Mouse (Mus musculus) heart, adult 11 months (tissue): ENCODE data around the gene Ubl7.

Source experiments
- DNase-seq: peaks from one replicate; pipeline ENCODE4 v3.0.0; 2022

Ubl7 gene

GRCm38 (mm10) chr9:57949102-57949704, 38.4 kb downstream of the Ubl7 start:
- DNase-seq, result peak; percentile 91

GRCm38 (mm10) chr9:57949879-57950278, 39.1 kb downstream of the Ubl7 start:
- peak; percentile 95 for DNase-seq

- peak; percentile 90 for DNase-seq
Measured at GRCm38 (mm10) chr9:57950519-57950918, 39.7 kb downstream of the Ubl7 start.

GRCm38 (mm10) chr9:57951993-57952392, 41.2 kb downstream of the Ubl7 start:
- peak; percentile 89 for DNase-seq

- peak; percentile 92 for DNase-seq
Measured at GRCm38 (mm10) chr9:57954962-57955744, 44.4 kb downstream of the Ubl7 start.

- no peak for DNase-seq
Measured at GRCm38 (mm10) chr9:57955764-57956163, 45.0 kb downstream of the Ubl7 start.

- DNase-seq, result no peak
Measured at GRCm38 (mm10) chr9:57956196-57956837, 45.5 kb downstream of the Ubl7 start.

- no peak for DNase-seq
Measured at GRCm38 (mm10) chr9:57956838-57957236, 46.1 kb downstream of the Ubl7 start.

- DNase-seq, result peak; percentile 96
Measured at GRCm38 (mm10) chr9:57958615-57959014, 47.8 kb downstream of the Ubl7 start.

- no peak for DNase-seq
Measured at GRCm38 (mm10) chr9:57959399-57959798, 48.6 kb downstream of the Ubl7 start.

GRCm38 (mm10) chr9:57959886-57960866, 49.4 kb downstream of the Ubl7 start:
- DNase-seq, result peak; percentile 92

- DNase-seq, result peak; percentile 93
Measured at GRCm38 (mm10) chr9:57961226-57961625, 50.4 kb downstream of the Ubl7 start.

GRCm38 (mm10) chr9:57961863-57962778, 51.3 kb downstream of the Ubl7 start:
- DNase-seq, result peak; percentile 95

- no peak for DNase-seq
Measured at GRCm38 (mm10) chr9:57963249-57963997, 52.6 kb downstream of the Ubl7 start.

GRCm38 (mm10) chr9:57963998-57964395, 53.2 kb downstream of the Ubl7 start:
- DNase-seq, result no peak

GRCm38 (mm10) chr9:57964528-57965250, 53.9 kb downstream of the Ubl7 start:
- DNase-seq, result peak; percentile 97

GRCm38 (mm10) chr9:57965281-57966185, 54.8 kb downstream of the Ubl7 start:
- peak; percentile 97 for DNase-seq

- DNase-seq, result peak; percentile 98
Measured at GRCm38 (mm10) chr9:57967237-57967960, 56.6 kb downstream of the Ubl7 start.
